Mouse (Mus musculus) MEL (cell line): ENCODE data around the gene Slc3a2.

Source experiments
- BHLHE40 ChIP-seq: IDR thresholded peaks from 2 replicates; pipeline ENCODE4 v1.6.1; 2012; ENCODE audit warnings: low read depth, mild to moderate bottlenecking, inconsistent platforms, low read length, improper control_type of control experiment, borderline replicate concordance
- CTCF ChIP-seq, 3 experiments: IDR thresholded peaks in 2 of 3; conservative IDR thresholded peaks in 1 of 3; 2 replicates each; pipeline ENCODE4 v1.5.1; 2011 to 2012; ENCODE audit warnings: low read length in 3 of 3, low read depth in 2 of 3, mild to moderate bottlenecking in 2 of 3, improper control_type of control experiment in 1 of 3, inconsistent platforms in 1 of 3, mixed read lengths in 1 of 3, moderate library complexity in 1 of 3; ENCODE audit not compliant: control insufficient read depth in 1 of 3, insufficient read depth in 1 of 3, poor library complexity in 1 of 3, severe bottlenecking in 1 of 3
- EP300 ChIP-seq, 2 experiments: IDR thresholded peaks; 2 replicates each; pipeline ENCODE4 v1.6.1; 2011; ENCODE audit warnings: improper control_type of control experiment in 2 of 2, low read length in 2 of 2, low read depth in 1 of 2, mild to moderate bottlenecking in 1 of 2
- GATA1 ChIP-seq: IDR thresholded peaks from 2 replicates; pipeline ENCODE4 v1.6.1; 2011; ENCODE audit warnings: low read depth, low read length, improper control_type of control experiment
- MAX ChIP-seq: IDR thresholded peaks from 2 replicates; pipeline ENCODE4 v1.6.1; 2011; ENCODE audit warnings: low read length, improper control_type of control experiment
- MEF2A ChIP-seq: IDR thresholded peaks from 2 replicates; pipeline ENCODE4 v1.6.1; 2014; ENCODE audit warnings: low read depth, mild to moderate bottlenecking, inconsistent platforms, low read length, improper control_type of control experiment; ENCODE audit not compliant: poor library complexity, insufficient replicate concordance, severe bottlenecking; ENCODE audit errors: extremely low read depth
- POLR2A ChIP-seq, 2 experiments: IDR thresholded peaks; 2 replicates each; pipeline ENCODE4 v1.6.1; 2011 to 2012; ENCODE audit warnings: low read length in 2 of 2, mild to moderate bottlenecking in 2 of 2, control low read depth in 1 of 2, improper control_type of control experiment in 1 of 2, low read depth in 1 of 2, moderate library complexity in 1 of 2; ENCODE audit not compliant: control insufficient read depth in 1 of 2, insufficient read depth in 1 of 2, poor library complexity in 1 of 2
- POLR2AphosphoS2 ChIP-seq: IDR thresholded peaks from 2 replicates; pipeline ENCODE4 v1.6.1; 2011; ENCODE audit warnings: low read length, improper control_type of control experiment
- SIN3A ChIP-seq: IDR thresholded peaks from 2 replicates; pipeline ENCODE4 v1.6.1; 2012; ENCODE audit warnings: low read length, improper control_type of control experiment, inconsistent platforms
- SMC3 ChIP-seq: IDR thresholded peaks from 2 replicates; pipeline ENCODE4 v1.6.1; 2011; ENCODE audit warnings: low read depth, low read length, improper control_type of control experiment
- TAL1 ChIP-seq: IDR thresholded peaks from 2 replicates; pipeline ENCODE4 v1.6.1; 2012; ENCODE audit warnings: mild to moderate bottlenecking, inconsistent platforms, low read length, moderate library complexity, mixed read lengths
- USF1 ChIP-seq: IDR thresholded peaks from 2 replicates; pipeline ENCODE4 v1.6.1; 2014; ENCODE audit warnings: low read depth, mild to moderate bottlenecking, inconsistent platforms, low read length, improper control_type of control experiment, moderate library complexity
- ZC3H11A ChIP-seq: IDR thresholded peaks from 2 replicates; pipeline ENCODE4 v1.6.1; 2012; ENCODE audit warnings: low read depth, mild to moderate bottlenecking, inconsistent platforms, low read length, improper control_type of control experiment

- TF ChIP-seq CTCF (IDR thresholded peaks at IDR 0.05 in 2 of 3, conservative IDR thresholded peaks at IDR 0.05 in 1 of 3; ENCODE audit: control insufficient read depth in 1 of 3, insufficient read depth in 1 of 3, low read depth in 2 of 3, low read length in 3 of 3, poor library complexity in 1 of 3, severe bottlenecking in 1 of 3) (no peak), POLR2A (IDR thresholded peaks at IDR 0.05; ENCODE audit: control insufficient read depth in 1 of 2, insufficient read depth in 1 of 2, low read depth in 1 of 2, low read length in 2 of 2, poor library complexity in 1 of 2) (no peak), GATA1 (0 out of 2 replicates have a peak, but pooled peaks have one; percentile 13), ZC3H11A (no peak), POLR2AphosphoS2 (no peak), SIN3A (no peak), BHLHE40 (no peak), USF1 (no peak), TAL1 (no peak), SMC3 (no peak), MEF2A (no peak), MAX (no peak), EP300 (IDR thresholded peaks at IDR 0.05; ENCODE audit: low read depth in 1 of 2, low read length in 2 of 2) (no peak)
Observed at GRCm38 (mm10) chr19:8672859-8673258, 50.3 kb downstream of the Slc3a2 start.
